Mouse (Mus musculus) frontal cortex, adult 2 months (tissue): ENCODE results near the gene Ctc1. TPM values are rescaled to one million over a fixed set of nuclear protein-coding genes. Genes with fewer than 3 reads are reported as not detected.
A peak's percentile ranks its signal among the peaks of the same experiment; 100 is the strongest.
"Not testable (repeated sequence)": the region's sequence is repeated elsewhere in the genome, so short reads cannot be mapped to it uniquely, and the experiment has no call there.

Experiments used
- DNase-seq, 2 experiments: peaks; one replicate each; pipeline ENCODE4 v3.0.0; 2022; ENCODE audit warnings: low spot score in 1 of 2; ENCODE audit errors: extremely low spot score in 1 of 2
- polyA plus RNA-seq: library from polyadenylated mRNA; depleted of rRNA; stranded (reverse); fragments of >200 nt; gene quantifications from 2 replicates; pipeline ENCODE4 v1.2.3, GENCODE M21; 2012; rRNA removed

Ctc1 gene
- 48.7 and 49.2 TPM in 2 replicates for polyA plus RNA-seq

GRCm38 (mm10) chr11:69015644-69016441 lies at the start of gene Ctc1:
TSS of gene Ctc1 (plus strand) at chr11:69015911.
- DNase-seq, result peak; percentile 81 to 91

- no peak for DNase-seq
Measured at GRCm38 (mm10) chr11:68966554-68966953, 49.2 kb upstream of the Ctc1 start.

GRCm38 (mm10) chr11:68967337-68968282 lies 48.1 kb upstream of the Ctc1 start, which contains the start of gene Slc25a35:
TSS of gene Slc25a35 (plus strand) at chr11:68968131.
- DNase-seq, result peak; percentile 87 to 92

GRCm38 (mm10) chr11:68968752-68969151 lies 47.0 kb upstream of the Ctc1 start:
- no peak for DNase-seq

- no peak for DNase-seq
Measured at GRCm38 (mm10) chr11:68970232-68970631, 45.5 kb upstream of the Ctc1 start.

GRCm38 (mm10) chr11:68973250-68974058 lies 42.3 kb upstream of the Ctc1 start:
- DNase-seq, result peak; percentile 68 to 79

GRCm38 (mm10) chr11:68974059-68974450 lies 41.7 kb upstream of the Ctc1 start:
- DNase-seq, result no peak

GRCm38 (mm10) chr11:68975085-68975484 lies 40.6 kb upstream of the Ctc1 start, which contains the start of gene Rangrf:
TSS of gene Rangrf (minus strand) at chr11:68975185.
- DNase-seq, result no peak

- no peak for DNase-seq
Measured at GRCm38 (mm10) chr11:68975601-68976000, 40.1 kb upstream of the Ctc1 start.

- peak in 1 of 2 experiments; percentile 54 for DNase-seq
Measured at GRCm38 (mm10) chr11:68979320-68979733, 36.4 kb upstream of the Ctc1 start.

GRCm38 (mm10) chr11:68980919-68981318 lies 34.8 kb upstream of the Ctc1 start:
- no peak for DNase-seq

- peak in 1 of 2 experiments; percentile 85 for DNase-seq
Measured at GRCm38 (mm10) chr11:68982639-68983369, 32.9 kb upstream of the Ctc1 start.

- no peak for DNase-seq
Measured at GRCm38 (mm10) chr11:68987365-68987882, 28.3 kb upstream of the Ctc1 start.

- no peak for DNase-seq
Measured at GRCm38 (mm10) chr11:68988341-68988740, 27.4 kb upstream of the Ctc1 start.

- no peak for DNase-seq
Measured at GRCm38 (mm10) chr11:68993122-68993521, 22.6 kb upstream of the Ctc1 start.

- DNase-seq, result no peak
Measured at GRCm38 (mm10) chr11:68994377-68994776, 21.3 kb upstream of the Ctc1 start.

GRCm38 (mm10) chr11:68997080-68997479 lies 18.6 kb upstream of the Ctc1 start:
- no peak for DNase-seq

- not testable (repeated sequence) for DNase-seq
Measured at GRCm38 (mm10) chr11:69002782-69003181, 12.9 kb upstream of the Ctc1 start.

GRCm38 (mm10) chr11:69003592-69003991 lies 12.1 kb upstream of the Ctc1 start:
- peak in 1 of 2 experiments; percentile 9 for DNase-seq
